Mouse (Mus musculus) liver, embryonic 13.5 days (tissue): Measurements from ENCODE around the gene Cep170b. TPM values are rescaled to one million over a fixed set of nuclear protein-coding genes. Genes with fewer than 3 reads are reported as not detected.
A peak's percentile ranks its signal among the peaks of the same experiment; 100 is the strongest.

Experiments used
- ATAC-seq: fragments of 200-750 bp; cut with Nextera tagmentation; 2 replicates; pipeline ENCODE4 v1.8.0; 2017; ENCODE audit warnings: low read depth, mild to moderate bottlenecking, moderate number of reproducible peaks, moderate library complexity
- DNase-seq: peaks from one replicate; pipeline ENCODE4 v3.0.0; 2022
- H3K27ac ChIP-seq: fragments of 300-500 bp; sonication (generic); 2 replicates; pipeline ENCODE4 v1.5.1; 2015; ENCODE audit warnings: moderate library complexity, mild to moderate bottlenecking, inconsistent platforms
- H3K27me3 ChIP-seq: fragments of 300-500 bp; sonication (generic); 2 replicates; pipeline ENCODE4 v1.6.1; 2015; ENCODE audit warnings: mild to moderate bottlenecking, inconsistent platforms
- H3K36me3 ChIP-seq: fragments of 300-500 bp; sonication (generic); 2 replicates; pipeline ENCODE4 v1.6.1; 2015; ENCODE audit warnings: mild to moderate bottlenecking, inconsistent platforms
- H3K4me1 ChIP-seq: fragments of 300-500 bp; sonication (generic); replicated peaks from 2 replicates; pipeline ENCODE4 v1.6.1; 2015; ENCODE audit warnings: inconsistent platforms
- H3K4me2 ChIP-seq: fragments of 300-500 bp; sonication (generic); 2 replicates; pipeline ENCODE4 v1.6.1; 2015; ENCODE audit warnings: inconsistent platforms, mild to moderate bottlenecking, moderate library complexity
- H3K4me3 ChIP-seq: fragments of 300-500 bp; sonication (generic); replicated peaks from 2 replicates; pipeline ENCODE4 v1.5.1; 2015; ENCODE audit warnings: mild to moderate bottlenecking, inconsistent platforms
- H3K9ac ChIP-seq: fragments of 300-500 bp; sonication (generic); 2 replicates; pipeline ENCODE4 v1.6.1; 2015; ENCODE audit warnings: mild to moderate bottlenecking, inconsistent platforms
- H3K9me3 ChIP-seq: fragments of 300-500 bp; sonication (generic); replicated peaks from 2 replicates; pipeline ENCODE4 v1.6.1; 2016; ENCODE audit warnings: inconsistent platforms
- WGBS: fragments of 180-500 bp; shearing (Covaris S2); methylation state at CpG from one replicate; pipeline ENCODE4 v1.1.7; 2015; ENCODE audit not compliant: insufficient replicate concordance; 5-methylcytosine and 5-hydroxymethylcytosine counted together
- polyA plus RNA-seq: library from polyadenylated mRNA; unstranded; fragments of >200 nt; fragmentation: Nextera tagmentation; extraction: Ambion mirVana; gene quantifications from 2 replicates; pipeline ENCODE4 v1.2.1, GENCODE M21; 2015

Cep170b gene
- 2.5 and 2.9 TPM in 2 replicates for polyA plus RNA-seq

- peaks cover 24% of the 10 kb centered on the region for H3K4me1 ChIP-seq
- peak within 1 kb of the TSS; percentile 78 for H3K4me2 ChIP-seq
- no peaks in the 10 kb centered on the region for H3K9me3 ChIP-seq
- 46% methylated on average over 6 of the region's 6 CpGs for WGBS
- peak within 1 kb of the TSS; percentile 50 for H3K9ac ChIP-seq
- peak within 1 kb of the TSS; percentile 67 for H3K27ac ChIP-seq
- DNase-seq = no peak
- H3K4me3 ChIP-seq = peak within 1 kb of the TSS; percentile 64
- no peak for ATAC-seq
- peaks cover 52% of the 10 kb centered on the region for H3K27me3 ChIP-seq
- H3K36me3 ChIP-seq = 0 out of 2 replicates have a peak, but pooled peaks cover 4% of the 10 kb centered on the region
Measured at GRCm38 (mm10) chr12:112720216-112720615, at the start of gene Cep170b. TSS of gene Cep170b (plus strand) at chr12:112720455.

GRCm38 (mm10) chr12:112670718-112671393 is 49.4 kb upstream of the Cep170b start:
- H3K9ac ChIP-seq = no peak overlapping the region
- peaks cover 57% of the 10 kb centered on the region for H3K36me3 ChIP-seq
- H3K4me1 ChIP-seq = peaks cover 77% of the 10 kb centered on the region
- H3K27me3 ChIP-seq = 0 out of 2 replicates have a peak, but pooled peaks cover 1% of the 10 kb centered on the region
- no peak overlapping the region for H3K27ac ChIP-seq
- no peak overlapping the region for H3K4me3 ChIP-seq
- DNase-seq = no peak
- no peaks in the 10 kb centered on the region for H3K9me3 ChIP-seq
- peak overlapping the region; percentile 96 for H3K4me2 ChIP-seq
- WGBS = 47% methylated on average over 9 of the region's 9 CpGs
- ATAC-seq = no peak

DNA sequence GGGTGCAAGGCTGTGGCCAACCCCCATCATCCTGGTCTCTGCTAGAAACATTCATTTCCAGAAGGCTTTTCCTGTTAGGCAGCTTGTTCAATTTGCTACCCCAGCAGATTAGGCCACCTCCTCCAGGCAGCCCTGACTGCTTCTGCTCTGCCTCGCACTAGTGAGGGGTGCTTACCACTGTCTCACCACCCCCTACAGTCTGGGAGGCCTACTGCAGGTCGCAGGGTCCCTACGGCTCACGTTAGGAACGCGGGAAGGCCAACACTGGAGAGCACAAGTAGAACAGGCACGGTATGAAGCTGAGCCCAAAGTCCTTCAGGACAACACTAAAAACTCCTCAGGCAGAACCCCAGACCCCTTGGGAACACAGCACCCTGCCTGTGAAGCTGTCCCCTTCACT is 48.4 kb upstream of the Cep170b start:
- Histone ChIP-seq H3K9me3 (no peaks in the 10 kb centered on the region), H3K36me3 (peaks cover 46% of the 10 kb centered on the region), H3K9ac (no peak overlapping the region), H3K4me3 (no peak overlapping the region), H3K4me2 (peak overlapping the region; percentile 96), H3K4me1 (peaks cover 73% of the 10 kb centered on the region), H3K27me3 (peaks cover 11% of the 10 kb centered on the region), H3K27ac (no peak overlapping the region)
- DNase-seq (no peak), ATAC-seq (no peak)
- WGBS = 77% methylated on average over 7 of the region's 7 CpGs

DNA sequence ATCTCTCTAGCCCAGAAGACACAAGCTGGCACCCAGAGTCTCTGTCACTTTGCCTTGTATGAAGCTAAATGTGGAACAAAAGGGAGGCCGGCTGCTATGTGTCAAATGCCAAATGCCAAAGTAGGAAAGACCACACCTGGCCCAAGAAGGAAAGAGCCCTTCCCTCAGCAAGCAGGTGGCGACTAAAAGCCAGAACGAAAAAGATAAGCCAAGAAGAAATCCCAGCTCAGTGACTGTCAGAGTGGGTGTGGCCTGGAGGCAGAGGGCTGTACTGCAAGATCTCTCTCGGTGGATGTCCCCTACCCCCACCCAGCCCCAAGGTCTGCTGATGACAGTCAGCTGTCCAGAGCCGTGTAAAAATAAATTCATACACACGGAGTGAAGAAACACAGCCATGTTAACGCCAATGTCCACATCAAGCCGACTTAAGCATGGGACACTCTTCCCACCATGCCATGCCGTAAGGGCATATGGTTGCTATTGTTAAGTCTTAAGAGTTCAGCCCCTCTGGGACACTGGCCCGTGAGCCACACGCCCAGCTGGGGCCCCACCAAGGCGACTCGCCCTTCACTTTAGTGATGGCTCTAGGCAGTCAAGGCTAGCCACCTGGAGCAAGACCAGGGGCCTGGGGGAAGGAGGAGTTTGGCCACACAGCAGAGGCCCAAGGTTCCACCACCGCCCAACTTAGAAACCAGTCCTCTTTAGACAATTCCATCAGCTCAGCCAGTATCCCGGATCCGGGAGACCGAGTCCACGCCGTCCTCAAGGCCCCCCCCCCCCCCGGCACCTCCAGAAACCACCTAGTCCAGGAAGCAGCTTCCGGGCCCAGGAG is 47.3 kb upstream of the Cep170b start:
- ATAC-seq (peak; percentile 30; the same call in 1 of the 2 replicates), DNase-seq (no peak)
- peak overlapping the region; percentile 96 for H3K4me2 ChIP-seq
- peaks cover 36% of the 10 kb centered on the region for H3K36me3 ChIP-seq
- H3K9me3 ChIP-seq = no peaks in the 10 kb centered on the region
- peak overlapping the region; percentile 92 for H3K9ac ChIP-seq
- H3K4me1 ChIP-seq = peaks cover 67% of the 10 kb centered on the region
- peak overlapping the region; percentile 88 for H3K27ac ChIP-seq
- peak overlapping the region; percentile 83 for H3K4me3 ChIP-seq
- WGBS = 3% methylated on average over 19 of the region's 21 CpGs
- H3K27me3 ChIP-seq = peaks cover 22% of the 10 kb centered on the region

- peaks cover 30% of the 10 kb centered on the region for H3K36me3 ChIP-seq
- peaks cover 29% of the 10 kb centered on the region for H3K27me3 ChIP-seq
- H3K4me3 ChIP-seq = peak overlapping the region; percentile 83
- peak overlapping the region; percentile 88 for H3K27ac ChIP-seq
- peak overlapping the region; percentile 92 for H3K9ac ChIP-seq
- under 1% methylated on average over 39 of the region's 68 CpGs for WGBS
- DNase-seq = no peak
- peak overlapping the region; percentile 96 for H3K4me2 ChIP-seq
- peaks cover 66% of the 10 kb centered on the region for H3K4me1 ChIP-seq
- H3K9me3 ChIP-seq = no peaks in the 10 kb centered on the region
- peak; percentile 29 for ATAC-seq
Measured at GRCm38 (mm10) chr12:112673576-112674091, 46.6 kb upstream of the Cep170b start.

DNA sequence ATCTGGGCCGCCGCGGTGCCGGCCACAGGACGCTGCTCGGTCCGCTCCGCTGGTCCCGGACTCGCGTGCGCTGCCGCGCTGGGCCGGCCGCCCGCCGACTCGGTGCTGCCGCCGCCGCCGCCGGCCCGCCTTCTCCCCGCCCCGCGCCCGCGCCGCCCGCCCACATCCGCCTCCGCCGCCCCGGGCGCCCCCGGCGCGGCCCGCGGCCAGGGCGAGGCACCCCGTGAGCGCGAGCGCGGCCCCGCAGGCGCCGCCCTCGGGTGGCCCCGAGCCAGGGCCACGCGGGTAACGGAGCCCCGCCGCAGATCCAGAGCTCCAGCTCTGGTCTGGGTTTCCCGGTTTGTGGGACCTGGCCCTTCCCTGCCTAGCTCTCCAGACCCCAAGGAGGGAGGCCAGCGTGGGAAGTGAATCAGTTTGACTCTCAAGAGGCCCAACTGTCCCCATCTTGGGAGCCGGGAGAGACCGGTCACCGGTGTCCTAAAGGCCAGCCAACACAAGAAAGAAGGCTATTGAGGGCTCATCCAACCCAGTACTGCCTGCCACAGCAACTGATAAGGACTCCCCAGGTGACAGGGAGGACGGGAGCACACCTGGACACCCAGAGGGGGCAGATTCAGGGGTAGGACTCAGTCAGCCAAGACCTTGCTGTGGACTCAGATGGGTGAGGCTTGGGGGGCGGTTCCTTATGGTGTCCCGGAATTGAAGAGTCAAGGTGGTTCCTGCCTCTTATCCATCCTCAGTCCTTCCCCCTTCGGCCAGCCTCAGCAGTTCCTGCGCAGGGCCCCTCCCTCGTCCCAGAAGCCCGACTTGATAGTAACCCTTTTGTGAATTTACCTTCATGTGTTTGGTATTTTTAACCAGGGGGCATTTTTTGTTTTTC is 45.9 kb upstream of the Cep170b start, which contains the start of gene Akt1:
Gene Akt1 (minus strand): TSS at position 753 of the 880 bp plus-strand sequence.
- H3K27ac ChIP-seq = peak within 1 kb of the TSS; percentile 88
- H3K4me2 ChIP-seq = peak within 1 kb of the TSS; percentile 96
- H3K27me3 ChIP-seq = peaks cover 36% of the 10 kb centered on the region
- peaks cover 22% of the 10 kb centered on the region for H3K36me3 ChIP-seq
- H3K9ac ChIP-seq = peak within 1 kb of the TSS; percentile 92
- peak; percentile 68 for ATAC-seq
- H3K4me1 ChIP-seq = peaks cover 70% of the 10 kb centered on the region
- 2% methylated on average over 53 of the region's 70 CpGs for WGBS
- peak within 1 kb of the TSS; percentile 83 for H3K4me3 ChIP-seq
- H3K9me3 ChIP-seq = no peaks in the 10 kb centered on the region
- DNase-seq = peak; percentile 69

- DNase-seq (peak; percentile 72), ATAC-seq (peak; percentile 37)
- Histone ChIP-seq H3K27ac (peak overlapping the region; percentile 88), H3K9me3 (no peaks in the 10 kb centered on the region), H3K9ac (peak overlapping the region; percentile 92), H3K27me3 (peaks cover 47% of the 10 kb centered on the region), H3K4me2 (peak overlapping the region; percentile 96), H3K4me1 (peaks cover 67% of the 10 kb centered on the region), H3K4me3 (peak overlapping the region; percentile 83), H3K36me3 (peaks cover 11% of the 10 kb centered on the region)
- 14% methylated on average over 18 of the region's 18 CpGs for WGBS
Measured at GRCm38 (mm10) chr12:112675245-112676035, 44.8 kb upstream of the Cep170b start.

GRCm38 (mm10) chr12:112677076-112677475 is 43.2 kb upstream of the Cep170b start:
- H3K4me1 ChIP-seq = peaks cover 51% of the 10 kb centered on the region
- H3K4me3 ChIP-seq = no peak overlapping the region
- H3K27me3 ChIP-seq = peaks cover 63% of the 10 kb centered on the region
- no peak for DNase-seq
- no peaks in the 10 kb centered on the region for H3K9me3 ChIP-seq
- H3K4me2 ChIP-seq = no peak overlapping the region
- H3K36me3 ChIP-seq = no peaks in the 10 kb centered on the region
- H3K9ac ChIP-seq = no peak overlapping the region
- no peak for ATAC-seq
- WGBS = 56% methylated on average over 5 of the region's 5 CpGs
- no peak overlapping the region for H3K27ac ChIP-seq

DNA sequence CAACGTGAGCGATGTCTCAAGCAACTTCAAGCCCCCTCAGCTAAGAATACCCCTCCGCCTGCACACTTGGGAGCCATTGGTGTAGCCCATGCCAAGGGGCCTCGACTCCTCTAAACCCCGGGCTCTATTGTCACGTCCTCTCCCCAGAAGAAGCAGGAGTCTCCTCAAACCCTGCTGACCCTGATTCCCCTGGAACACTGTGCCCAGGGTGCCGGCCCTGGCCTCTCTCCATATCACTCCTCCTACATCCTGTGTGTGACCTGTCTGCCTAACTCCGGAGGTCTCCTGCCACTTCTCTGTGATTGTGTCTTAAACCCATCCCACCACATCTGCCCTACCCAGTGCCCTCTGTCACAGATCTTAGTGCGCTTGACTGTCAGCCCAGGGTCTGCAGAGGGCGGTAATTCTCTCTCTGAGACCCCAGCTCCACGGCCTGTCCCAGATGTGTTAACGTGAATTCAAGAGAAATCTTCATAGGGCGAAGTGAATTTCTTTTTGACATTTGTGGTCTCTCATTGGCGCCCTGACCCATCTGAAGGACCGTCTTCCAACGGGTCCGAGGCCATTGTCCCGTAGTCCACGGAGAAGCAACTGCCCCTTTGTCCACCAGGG is 42.2 kb upstream of the Cep170b start:
- Histone ChIP-seq H3K9me3 (no peaks in the 10 kb centered on the region), H3K27ac (no peak overlapping the region), H3K4me3 (peak overlapping the region; percentile 68), H3K27me3 (peaks cover 73% of the 10 kb centered on the region), H3K4me1 (peaks cover 41% of the 10 kb centered on the region), H3K4me2 (peak overlapping the region; percentile 89), H3K9ac (peak overlapping the region; percentile 66), H3K36me3 (no peaks in the 10 kb centered on the region)
- 25% methylated on average over 19 of the region's 19 CpGs for WGBS
- no peak for DNase-seq
- ATAC-seq = no peak
